Mouse (Mus musculus): Measurements from ENCODE around the gene Kifap3.
"Not testable (repeated sequence)": the region's sequence is repeated elsewhere in the genome, so short reads cannot be mapped to it uniquely, and the experiment has no call there.

The Kifap3 gene

DNA sequence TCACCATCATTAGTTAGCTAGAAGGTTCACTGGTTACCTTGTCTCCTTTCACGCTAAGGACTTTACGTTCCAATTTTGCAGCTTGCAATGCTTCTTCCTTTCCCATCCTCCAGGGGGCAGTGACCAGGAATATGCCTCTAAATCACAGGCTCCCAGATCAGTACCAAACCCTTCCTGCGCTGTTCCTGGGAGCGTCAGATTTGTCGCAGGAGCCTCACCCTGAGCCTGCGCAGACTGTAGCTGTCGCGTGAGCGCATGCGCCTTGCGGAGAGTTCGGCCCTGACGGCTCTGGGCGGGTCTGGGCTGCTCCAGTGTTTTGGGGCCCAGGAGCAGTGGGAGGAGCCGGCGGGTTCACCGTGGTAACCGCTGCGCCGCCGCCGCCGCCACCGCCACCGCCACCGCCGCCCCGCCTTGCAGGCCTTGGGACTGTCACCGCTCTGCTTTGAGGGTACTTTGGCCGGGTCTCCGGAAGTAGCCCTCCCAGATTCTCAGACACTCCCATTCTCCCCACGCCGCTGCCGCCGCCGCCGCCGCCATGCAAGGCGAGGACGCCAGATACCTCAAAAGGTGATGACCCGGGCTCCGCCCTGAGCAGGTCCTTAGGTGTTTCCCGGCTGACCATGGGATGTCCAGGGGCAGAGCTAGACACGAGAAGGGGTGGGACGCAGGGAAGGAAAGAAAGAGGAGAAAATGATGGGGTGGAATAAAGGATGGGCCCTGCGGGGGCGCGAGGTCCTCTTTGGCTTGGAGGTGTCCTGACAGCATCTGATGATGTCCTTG, at the start of gene Kifap3:
TSS of gene Kifap3 (plus strand) at position 248 of the 780 bp plus-strand sequence.
- DNase-seq (ENCODE audit: low read depth, low spot score) = no peak

GRCm38 (mm10) chr1:163731166-163731565, 48.2 kb upstream of the Kifap3 start:
- not testable (repeated sequence) for DNase-seq (ENCODE audit: low read depth, low spot score)

GRCm38 (mm10) chr1:163736441-163737238, 42.7 kb upstream of the Kifap3 start:
- DNase-seq (ENCODE audit: low read depth, low spot score) = no peak

DNA sequence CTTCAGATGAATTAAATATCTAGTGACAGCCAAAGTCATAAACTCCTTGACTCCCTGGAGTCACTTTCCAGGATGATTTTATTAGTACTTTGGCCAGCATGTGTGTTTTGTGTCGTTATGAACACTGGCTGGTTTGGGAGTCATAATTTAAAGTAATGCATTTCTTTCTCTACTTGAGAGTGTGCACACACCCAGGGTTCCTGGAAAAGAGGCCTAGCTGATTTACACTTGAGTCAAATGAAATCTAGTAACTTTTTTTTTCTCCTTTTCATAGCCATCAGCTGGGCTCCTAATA, 42.2 kb upstream of the Kifap3 start:
- no peak for DNase-seq (ENCODE audit: low read depth, low spot score)

DNA sequence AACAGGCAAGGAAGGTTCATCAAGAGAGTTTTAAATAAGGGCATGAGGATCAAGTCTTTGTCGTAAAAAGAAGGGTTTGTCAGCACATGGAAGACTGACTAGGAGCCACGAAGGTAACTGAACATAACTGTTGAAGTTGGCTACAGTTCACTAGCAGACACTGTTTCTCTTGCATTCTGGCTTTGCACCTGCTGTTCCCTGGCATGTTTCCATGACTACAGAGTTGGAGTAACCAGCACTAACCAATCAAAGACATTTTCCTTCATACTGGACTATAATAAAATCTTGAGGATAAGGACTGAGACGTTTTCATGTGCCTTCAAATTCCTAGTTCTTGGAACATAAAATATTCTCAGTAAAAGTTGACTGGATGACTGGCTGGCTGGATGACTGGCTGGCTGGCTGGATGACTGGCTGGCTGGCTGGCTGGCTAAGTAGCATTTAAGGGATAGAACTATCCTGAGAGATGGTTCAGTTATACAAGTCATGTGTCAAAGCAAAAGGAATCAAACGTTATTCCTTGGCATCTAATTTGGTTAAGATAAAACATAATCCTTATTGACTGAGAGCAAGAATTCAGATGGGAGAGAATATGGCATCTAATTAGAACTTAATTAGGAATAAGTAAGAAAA, 27.9 kb upstream of the Kifap3 start:
- DNase-seq (ENCODE audit: low read depth, low spot score) = no peak

GRCm38 (mm10) chr1:163757462-163758207, 21.7 kb upstream of the Kifap3 start:
- DNase-seq (ENCODE audit: low read depth, low spot score) = no peak

DNA sequence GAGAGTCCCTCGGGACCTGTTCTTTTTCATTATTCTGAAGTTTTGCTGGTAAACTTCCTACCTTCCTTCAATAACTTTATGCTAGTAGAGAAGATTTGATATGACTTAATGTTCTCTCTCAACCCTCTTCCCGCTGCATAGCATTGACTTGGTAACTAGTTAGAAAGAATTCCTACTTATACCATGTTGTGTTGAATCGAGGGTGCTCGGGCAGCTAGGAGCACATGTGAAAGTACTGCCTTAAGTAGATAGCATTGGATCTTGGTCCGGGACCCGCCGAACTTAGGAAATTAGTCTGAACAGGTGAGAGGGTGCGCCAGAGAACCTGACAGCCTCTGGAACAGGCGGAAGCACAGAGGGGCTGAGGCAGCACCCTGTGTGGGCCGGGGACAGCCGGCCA, 4.2 kb downstream of the Kifap3 start:
- DNase-seq (ENCODE audit: low read depth, low spot score) = not testable (repeated sequence)

GRCm38 (mm10) chr1:163821365-163821764, 42.0 kb downstream of the Kifap3 start:
- no peak for DNase-seq (ENCODE audit: low read depth, low spot score)

GRCm38 (mm10) chr1:163829482-163829881, 50.1 kb downstream of the Kifap3 start:
- no peak for DNase-seq (ENCODE audit: low read depth, low spot score)

DNA sequence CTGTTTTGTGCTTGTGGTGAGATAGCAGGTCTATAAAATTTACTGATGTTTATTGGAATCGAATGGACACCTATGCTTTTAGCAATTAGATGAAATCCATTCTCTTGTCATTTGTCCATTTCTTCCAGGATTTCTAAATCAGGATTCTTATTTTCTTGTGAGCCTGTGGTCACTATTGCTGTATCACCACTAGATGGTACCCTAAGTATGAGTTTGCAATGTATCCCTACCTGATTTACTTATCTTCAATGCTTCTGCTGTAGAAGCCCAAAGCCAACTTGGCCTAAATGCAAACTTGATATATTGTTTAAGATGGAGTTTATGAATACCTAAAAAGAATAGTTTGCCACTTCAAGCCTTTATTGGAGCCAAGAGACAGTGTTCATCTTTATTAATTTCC, 54.7 kb downstream of the Kifap3 start:
- DNase-seq (ENCODE audit: low read depth, low spot score) = peak; percentile 7

DNA sequence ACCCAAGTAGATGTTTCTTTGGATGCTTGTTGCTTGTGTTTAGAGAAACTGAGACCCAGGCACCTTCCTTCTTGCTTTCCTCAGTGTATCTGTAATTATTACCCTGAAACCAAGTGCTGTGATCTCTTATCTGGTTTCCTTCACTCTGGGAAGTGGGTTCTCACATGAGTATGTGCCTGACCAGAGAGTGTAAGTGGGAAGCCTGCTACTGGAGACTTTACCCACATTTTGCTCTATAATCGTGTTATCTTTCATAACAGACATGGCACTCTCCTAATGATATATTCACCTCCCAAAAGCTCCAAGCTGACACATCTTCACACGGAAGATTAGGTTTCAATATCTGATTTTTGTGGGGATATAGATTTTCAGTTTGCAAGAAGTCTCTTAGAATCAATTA, 55.7 kb downstream of the Kifap3 start:
- no peak for DNase-seq (ENCODE audit: low read depth, low spot score)

DNA sequence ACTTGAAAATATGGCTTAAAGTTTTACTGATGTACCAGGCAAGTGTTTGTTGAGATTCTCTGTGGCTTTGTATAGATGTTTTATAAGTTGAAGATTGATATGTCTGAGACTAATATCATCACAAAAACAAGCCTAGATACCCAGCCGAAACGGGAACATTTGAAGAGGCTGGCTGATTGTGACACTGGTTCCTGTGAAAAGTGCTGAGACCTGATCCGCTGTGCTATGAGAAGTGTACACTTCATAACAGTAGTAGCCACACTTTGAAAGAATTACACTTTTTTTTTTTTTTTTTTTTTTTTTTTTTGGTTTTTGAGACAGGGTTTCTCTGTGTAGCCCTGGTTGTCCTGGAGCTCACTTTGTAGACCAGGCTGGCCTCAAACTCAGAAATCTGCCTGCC, 59.1 kb downstream of the Kifap3 start:
- not testable (repeated sequence) for DNase-seq (ENCODE audit: low read depth, low spot score)

- no peak for DNase-seq (ENCODE audit: low read depth, low spot score)
Measured at GRCm38 (mm10) chr1:163840555-163840954, 61.2 kb downstream of the Kifap3 start.

DNA sequence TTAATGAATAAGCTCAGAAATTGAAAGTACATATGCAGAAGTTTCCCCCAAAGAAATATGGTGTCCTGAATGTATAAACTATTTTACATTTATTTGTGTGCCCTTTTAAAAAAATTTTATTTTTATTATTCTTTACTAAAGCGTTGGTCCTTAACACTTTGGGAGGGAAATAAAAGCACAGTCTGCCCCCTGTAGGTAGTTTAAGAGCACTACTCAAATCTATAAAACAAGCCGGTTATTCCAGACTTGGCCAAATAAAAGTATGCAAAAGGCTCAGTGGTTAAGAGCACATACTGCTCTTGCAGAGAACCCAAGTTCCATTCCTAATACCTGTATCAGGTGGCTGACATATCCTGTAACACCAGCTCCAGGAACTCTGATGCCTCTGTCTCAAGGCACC, 62.9 kb downstream of the Kifap3 start:
- DNase-seq (ENCODE audit: low read depth, low spot score) = peak; percentile 6

DNA sequence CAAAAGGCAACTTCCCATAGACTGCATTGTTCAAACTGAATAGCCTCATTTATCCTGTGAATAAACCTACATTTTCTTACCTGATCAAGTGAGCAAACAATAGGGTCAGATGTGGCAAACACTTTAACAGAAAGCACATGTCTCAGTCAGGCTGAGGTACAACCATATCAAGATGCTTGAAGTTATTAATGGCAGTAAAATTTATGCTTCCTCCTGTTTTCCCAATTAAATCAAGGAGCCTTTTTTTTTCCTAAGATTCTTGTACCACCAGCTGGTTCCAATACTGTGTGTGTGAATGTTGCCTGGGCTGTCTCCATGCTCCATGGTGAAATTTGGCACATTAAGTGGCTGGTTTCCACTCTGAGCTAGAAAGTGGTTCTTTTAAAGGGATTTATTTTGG, 64.5 kb downstream of the Kifap3 start:
- DNase-seq (ENCODE audit: low read depth, low spot score) = no peak

GRCm38 (mm10) chr1:163852884-163853560, 73.6 kb downstream of the Kifap3 start:
- DNase-seq (ENCODE audit: low read depth, low spot score) = no peak

GRCm38 (mm10) chr1:163858420-163858819, 79.0 kb downstream of the Kifap3 start:
- no peak for DNase-seq (ENCODE audit: low read depth, low spot score)

DNA sequence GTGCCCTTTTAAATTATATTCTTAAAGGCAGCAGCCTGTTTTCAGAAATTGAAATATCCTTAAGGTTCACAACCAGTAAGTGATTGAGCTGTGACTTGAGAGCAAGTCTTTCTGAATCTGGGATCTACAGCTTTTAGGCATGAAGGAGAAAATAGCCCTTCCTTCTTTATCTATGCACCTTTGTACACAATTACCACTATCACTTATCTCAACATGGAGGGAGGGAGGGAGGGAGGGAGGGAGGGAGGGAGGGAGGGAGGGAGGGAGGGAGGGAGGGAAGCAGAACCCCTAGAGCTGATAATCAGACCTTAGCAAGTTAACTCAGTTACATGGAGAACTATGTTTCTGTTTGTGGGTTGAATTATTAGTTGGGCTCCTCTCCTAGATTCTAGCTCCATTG, 82.2 kb downstream of the Kifap3 start:
- no peak for DNase-seq (ENCODE audit: low read depth, low spot score)

DNA sequence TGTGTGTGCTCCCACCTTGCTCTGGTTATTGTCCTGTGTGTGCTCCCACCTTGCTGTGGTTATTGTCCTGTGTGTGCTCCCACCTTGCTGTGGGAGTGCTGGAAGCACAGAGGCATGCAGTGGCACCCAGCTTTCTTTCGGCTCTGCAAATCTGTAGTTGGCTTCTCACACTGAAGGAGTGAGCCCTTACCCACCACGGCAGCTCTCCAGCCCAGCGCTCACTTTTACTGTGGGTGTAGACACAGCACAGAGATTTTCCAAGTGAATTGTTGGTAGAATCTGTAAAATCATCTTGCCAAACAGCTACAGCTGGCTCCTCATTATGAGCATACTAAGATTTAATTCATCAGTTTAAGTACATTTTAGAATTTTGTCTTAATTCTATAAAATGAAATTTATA, 93.8 kb downstream of the Kifap3 start:
- DNase-seq (ENCODE audit: low read depth, low spot score) = no peak

GRCm38 (mm10) chr1:163889629-163890028, 110.2 kb downstream of the Kifap3 start:
- DNase-seq (ENCODE audit: low read depth, low spot score) = no peak

- no peak for DNase-seq (ENCODE audit: low read depth, low spot score)
Measured at GRCm38 (mm10) chr1:163893294-163893693, 113.9 kb downstream of the Kifap3 start.
